ENCODE assay signal across 11 mouse cellular contexts in the genomic region with DNA sequence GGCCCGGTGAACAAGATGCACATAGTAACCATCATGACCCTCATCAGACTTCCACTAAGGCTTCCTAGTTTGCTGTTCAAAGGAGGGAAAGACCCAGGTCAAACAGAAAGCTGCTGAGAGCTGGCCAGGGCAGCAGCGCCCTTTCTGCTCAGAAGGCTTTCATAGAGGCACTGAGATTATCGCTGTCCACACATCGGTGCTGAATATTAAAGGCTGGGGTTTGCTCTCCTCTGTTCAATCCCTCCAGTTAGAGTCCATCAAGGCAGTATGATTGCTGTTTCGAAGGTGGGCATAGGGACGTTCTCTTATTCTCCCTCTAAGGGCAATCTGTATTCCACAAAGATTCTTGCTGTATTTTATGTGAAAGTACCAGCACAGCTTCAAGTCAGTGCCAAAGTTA. TPM values are rescaled to one million over a fixed set of nuclear protein-coding genes. Genes with fewer than 3 reads are reported as not detected.
DNase-seq lines count a peak whose midpoint lies in the region; ATAC-seq and TF ChIP-seq lines count a peak whose summit lies in the region.
"Had no signal": no experiment of that assay in that cellular context is flagged by ENCODE, and none has a peak within 500 bp of the region (broad histone marks: within the 10 kb centered on the region; RNA-seq: fewer than 3 reads in every experiment).

No protein-coding gene starts in this region.

- H3K36me3 ChIP-seq in liver, adult 2 months (ENCODE audit: control insufficient read depth, insufficient read depth, low read length): no peaks in the 10 kb centered on the region
- no peaks in the 10 kb centered on the region for H3K36me3 ChIP-seq in liver, postnatal 0 days (replicated peaks; ENCODE audit: insufficient read depth, low read length)
- H3K36me3 ChIP-seq in hindbrain, postnatal 0 days (ENCODE audit: insufficient read depth, low read length): no peaks in the 10 kb centered on the region
- H3K36me3 ChIP-seq: embryonic facial prominence, embryonic 15.5 days; limb, embryonic 15.5 days; neural tube, embryonic 12.5 days had no signal

- no peak for ATAC-seq in liver, postnatal 0 days
- no peak for ATAC-seq in hindbrain, postnatal 0 days

- no peak for TF ChIP-seq POLR2A in liver, adult 2 months (IDR thresholded peaks at IDR 0.05; ENCODE audit: extremely low read depth, insufficient read depth, low read length)
- TF ChIP-seq POLR2A in brain, embryonic 14.5 days (IDR thresholded peaks at IDR 0.05; ENCODE audit: borderline replicate concordance, extremely low read depth, insufficient read depth, insufficient read length, poor library complexity, severe bottlenecking): no peak

- TF ChIP-seq EP300 in liver, postnatal 0 days (IDR thresholded peaks at IDR 0.05; ENCODE audit: low read depth): no peak

- H3K27ac ChIP-seq in liver, adult 2 months (replicated peaks; ENCODE audit: insufficient read depth, low read depth, low read length): no peak overlapping the region
- H3K27ac ChIP-seq in liver, postnatal 0 days (ENCODE audit: low read depth): no peak overlapping the region
- no peak overlapping the region for H3K27ac ChIP-seq in hindbrain, postnatal 0 days
- H3K27ac ChIP-seq: embryonic facial prominence, embryonic 15.5 days; limb, embryonic 15.5 days; neural tube, embryonic 12.5 days had no signal

- no peak overlapping the region for H3K9ac ChIP-seq in liver, adult 2 months (ENCODE audit: low read depth, low read length)
- no peak overlapping the region for H3K9ac ChIP-seq in liver, postnatal 0 days (replicated peaks)
- H3K9ac ChIP-seq in hindbrain, postnatal 0 days (replicated peaks; ENCODE audit: low read length): no peak overlapping the region
- H3K9ac ChIP-seq: embryonic facial prominence, embryonic 15.5 days; limb, embryonic 15.5 days; neural tube, embryonic 12.5 days had no signal

- WGBS in liver, adult 2 months: 19% methylated on average over 6 of the region's 6 CpGs
- 15% methylated on average over 6 of the region's 6 CpGs for WGBS in liver, postnatal 0 days (ENCODE audit: insufficient replicate concordance)
- 28% methylated on average over 6 of the region's 6 CpGs for WGBS in hindbrain, postnatal 0 days

- H3K4me3 ChIP-seq in liver, adult 2 months (ENCODE audit: insufficient read depth, low read depth, low read length): no peak overlapping the region
- H3K4me3 ChIP-seq in liver, postnatal 0 days (ENCODE audit: low read depth, low read length): no peak overlapping the region
- H3K4me3 ChIP-seq in hindbrain, postnatal 0 days (ENCODE audit: low read length): no peak overlapping the region
- H3K4me3 ChIP-seq: embryonic facial prominence, embryonic 15.5 days; limb, embryonic 15.5 days; neural tube, embryonic 12.5 days had no signal

- no peak overlapping the region for H3K4me2 ChIP-seq in liver, postnatal 0 days (ENCODE audit: low read depth, low read length)
- 0 out of 2 replicates have a peak overlapping the region, but pooled peaks have one; percentile 8 for H3K4me2 ChIP-seq in hindbrain, postnatal 0 days (ENCODE audit: low read depth, low read length)
- H3K4me2 ChIP-seq: embryonic facial prominence, embryonic 15.5 days; limb, embryonic 15.5 days had no signal

- TF ChIP-seq CTCF in liver, adult 2 months (IDR thresholded peaks at IDR 0.05; ENCODE audit: low read depth, low read length): no peak
- TF ChIP-seq CTCF in liver, postnatal 0 days (IDR thresholded peaks at IDR 0.05; ENCODE audit: low read depth): no peak
- no peak for TF ChIP-seq CTCF in brain, embryonic 14.5 days (IDR thresholded peaks at IDR 0.05; ENCODE audit: borderline replicate concordance, extremely low read depth, insufficient read depth, insufficient read length)
- TF ChIP-seq CTCF in hindbrain, postnatal 0 days (IDR thresholded peaks at IDR 0.05; ENCODE audit: low read depth): no peak

- no peaks in the 10 kb centered on the region; the same call in 1 of the 2 replicates for H3K27me3 ChIP-seq in liver, adult 2 months (ENCODE audit: control insufficient read depth, insufficient read depth, low read length)
- peaks cover 13% of the 10 kb centered on the region for H3K27me3 ChIP-seq in liver, postnatal 0 days (ENCODE audit: insufficient read depth, low read length)
- no peaks in the 10 kb centered on the region for H3K27me3 ChIP-seq in hindbrain, postnatal 0 days (ENCODE audit: insufficient read depth, low read length)
- H3K27me3 ChIP-seq: neural tube, embryonic 12.5 days had no signal

- no peaks in the 10 kb centered on the region for H3K4me1 ChIP-seq in liver, adult 2 months (ENCODE audit: control insufficient read depth, insufficient read depth, low read length)
- peaks cover 4% of the 10 kb centered on the region; the same call in 1 of the 2 replicates for H3K4me1 ChIP-seq in liver, postnatal 0 days (ENCODE audit: insufficient read depth)
- no peaks in the 10 kb centered on the region for H3K4me1 ChIP-seq in hindbrain, postnatal 0 days (ENCODE audit: insufficient read depth, low read length)
- H3K4me1 ChIP-seq: embryonic facial prominence, embryonic 15.5 days; limb, embryonic 15.5 days had no signal

- no peaks in the 10 kb centered on the region for H3K79me2 ChIP-seq in liver, adult 2 months (ENCODE audit: control insufficient read depth, insufficient read depth, low read length)

- DNase-seq in liver, adult 2 months (ENCODE audit: extremely low read depth, low read depth, low spot score): peak; percentile 5
- no peak for DNase-seq in liver, postnatal 0 days
- DNase-seq in brain, embryonic 14.5 days (ENCODE audit: low read depth): peak; percentile 41
- peak; percentile 27 for DNase-seq in hindbrain, postnatal 0 days (ENCODE audit: low spot score)
- DNase-seq in retina, embryonic 14.5 days (ENCODE audit: low spot score): peak; percentile 74
- DNase-seq in frontal cortex, postnatal 14 days (ENCODE audit: low spot score in 2 of 2): no peak
- DNase-seq in liver: no peak
- DNase-seq: adrenal gland, adult 2 months had no signal

- no peaks in the 10 kb centered on the region for H3K9me3 ChIP-seq in liver, postnatal 0 days (ENCODE audit: low read length)
- no peaks in the 10 kb centered on the region for H3K9me3 ChIP-seq in hindbrain, postnatal 0 days (ENCODE audit: low read length)
- H3K9me3 ChIP-seq: embryonic facial prominence, embryonic 15.5 days; limb, embryonic 15.5 days; neural tube, embryonic 12.5 days had no signal

RNA-seq across cellular contexts. Expression of a gene that starts 1.0 kb away (rescaled TPM):
- 0.07 TPM in 1 of 2 replicates, not detected in the other for total RNA-seq in liver, adult 2 months (2014; rRNA removed)
- not detected in 2 replicates for polyA plus RNA-seq in liver, adult 2 months (2012; rRNA removed)
- polyA plus RNA-seq in liver, postnatal 0 days (2015; fragmentation: Nextera tagmentation; extraction: Ambion mirVana): not detected in 2 replicates
- 1.2 and 1.6 TPM in 2 replicates for polyA plus RNA-seq in brain, embryonic 14.5 days (2012; rRNA removed)
- 3.1 and 4.4 TPM in 2 replicates for total RNA-seq in hindbrain, postnatal 0 days (2014; rRNA removed)
- polyA plus RNA-seq in hindbrain, postnatal 0 days (2015; fragmentation: Nextera tagmentation; extraction: Ambion mirVana): 3.7 and 3.8 TPM in 2 replicates

Comparison
In these comparisons a context has a peak if more than half of its experiments do, and no peak if none do; other contexts are left out.
1. DNase-seq: peak in liver, adult 2 months (single experiment), brain, embryonic 14.5 days (single experiment), hindbrain, postnatal 0 days (single experiment) and retina, embryonic 14.5 days (single experiment); none in liver, postnatal 0 days (single experiment), frontal cortex, postnatal 14 days (0 of 2) and liver (single experiment).